Mouse (Mus musculus) adrenal gland, postnatal 36 days (tissue): ENCODE data around the gene Efna4. TPM values are rescaled to one million over a fixed set of nuclear protein-coding genes. Genes with fewer than 3 reads are reported as not detected.

Experiments
- DNase-seq, 2 experiments: peaks; one replicate each; pipeline ENCODE4 v3.0.0; 2021; ENCODE audit warnings: mixed read lengths in 1 of 2
- total RNA-seq, 2 experiments: library from RNA; stranded (reverse); gene quantifications; 2 replicates each; pipeline ENCODE4 v1.2.3; 2021

The Efna4 gene
- total RNA-seq, 2 experiments from 2014 or later: 0.93 to 1.3 TPM

GRCm38 (mm10) chr3:89305551-89306325 lies 32.1 kb downstream of the Efna4 start:
- no peak for DNase-seq

GRCm38 (mm10) chr3:89305105-89305504 lies 32.7 kb downstream of the Efna4 start:
- DNase-seq: no peak

GRCm38 (mm10) chr3:89304440-89304839 lies 33.4 kb downstream of the Efna4 start:
- no peak for DNase-seq

GRCm38 (mm10) chr3:89300514-89300913 lies 37.3 kb downstream of the Efna4 start:
- no peak for DNase-seq

GRCm38 (mm10) chr3:89300071-89300470 lies 37.8 kb downstream of the Efna4 start:
- no peak for DNase-seq

- DNase-seq: peak; percentile 64 to 67
Measured at GRCm38 (mm10) chr3:89299499-89299898, 38.3 kb downstream of the Efna4 start.

GRCm38 (mm10) chr3:89298908-89299307 lies 38.9 kb downstream of the Efna4 start:
- no peak for DNase-seq

GRCm38 (mm10) chr3:89296761-89297396 lies 40.9 kb downstream of the Efna4 start:
- DNase-seq: no peak

- DNase-seq: no peak
Measured at GRCm38 (mm10) chr3:89295685-89296230, 42.1 kb downstream of the Efna4 start.

- DNase-seq: no peak
Measured at GRCm38 (mm10) chr3:89294195-89294594, 43.6 kb downstream of the Efna4 start.

GRCm38 (mm10) chr3:89293247-89293918 lies 44.4 kb downstream of the Efna4 start:
- no peak for DNase-seq

- DNase-seq: no peak
Measured at GRCm38 (mm10) chr3:89292303-89292702, 45.5 kb downstream of the Efna4 start.

- DNase-seq: no peak
Measured at GRCm38 (mm10) chr3:89291874-89292273, 46.0 kb downstream of the Efna4 start.

GRCm38 (mm10) chr3:89288503-89288928 lies 49.3 kb downstream of the Efna4 start:
- DNase-seq: no peak

GRCm38 (mm10) chr3:89287286-89287685 lies 50.5 kb downstream of the Efna4 start:
- DNase-seq: no peak

- no peak for DNase-seq
Measured at GRCm38 (mm10) chr3:89285526-89285925, 52.3 kb downstream of the Efna4 start.

GRCm38 (mm10) chr3:89284261-89284660 lies 53.6 kb downstream of the Efna4 start:
- DNase-seq: no peak

Other genes with a start within 250 kb of the Efna4 start
- gene Rusc1, start 244.7 kb downstream of the Efna4 start, total RNA-seq: 10 to 100 TPM; 26.9 to 30.8 TPM
- gene Gm43738, start 236.9 kb downstream of the Efna4 start, total RNA-seq: under 1 TPM in 1 of 2 experiments, not detected in 1; 0.17 TPM
- 100 to 1,000 TPM; 353 to 497 TPM for gene Fdps, start 236.1 kb downstream of the Efna4 start, total RNA-seq
- not detected for gene Pklr, start 201.9 kb downstream of the Efna4 start, total RNA-seq
- 1 to 10 TPM; 1.9 to 9.7 TPM for gene Hcn3, start 177.8 kb downstream of the Efna4 start, total RNA-seq
- gene Clk2, start 173.2 kb downstream of the Efna4 start, total RNA-seq: 10 to 100 TPM; 55.2 to 55.7 TPM
- gene Scamp3, start 160.6 kb downstream of the Efna4 start, total RNA-seq: 10 to 100 TPM; 77.5 to 96.1 TPM
- 10 to 100 TPM; 13.5 to 17.1 TPM for gene Fam189b, start 154.9 kb downstream of the Efna4 start, total RNA-seq
- gene Gba, start 135.1 kb downstream of the Efna4 start, total RNA-seq: 10 to 100 TPM; 64.2 to 70.6 TPM
- 10 to 100 TPM in 1 of 2 experiments, 1 to 10 TPM in 1; 7.7 to 11.4 TPM for gene Thbs3, start 122.8 kb downstream of the Efna4 start, total RNA-seq
- 100 to 1,000 TPM; 136 to 165 TPM for gene Mtx1, start 110.9 kb downstream of the Efna4 start, total RNA-seq
- under 1 TPM in 1 of 2 experiments, not detected in 1; 0.56 TPM for gene Muc1, start 109.0 kb downstream of the Efna4 start, total RNA-seq
- 100 to 1,000 TPM; 114 to 139 TPM for gene Krtcap2, start 92.1 kb downstream of the Efna4 start, total RNA-seq
- gene Trim46, start 91.7 kb downstream of the Efna4 start, total RNA-seq: 1 to 10 TPM; 1.3 to 1.6 TPM
- gene Dpm3, start 78.7 kb downstream of the Efna4 start, total RNA-seq: 100 to 1,000 TPM; 117 to 130 TPM
- gene Slc50a1, start 67.5 kb downstream of the Efna4 start, total RNA-seq: 10 to 100 TPM; 42.0 to 47.7 TPM
- 10 to 100 TPM in 1 of 2 experiments, 1 to 10 TPM in 1; 9.8 to 12.5 TPM for gene Efna1, start 56.9 kb downstream of the Efna4 start, total RNA-seq
- under 1 TPM; 0.23 to 0.53 TPM for gene Efna3, start 15.1 kb downstream of the Efna4 start, total RNA-seq
- gene Adam15, start 12.0 kb upstream of the Efna4 start, total RNA-seq: 10 to 100 TPM; 45.9 to 79.9 TPM
- gene Dcst2, start 23.9 kb upstream of the Efna4 start, total RNA-seq: under 1 TPM; 0.20 to 0.56 TPM
- under 1 TPM in 1 of 2 experiments, not detected in 1; 0.56 TPM for gene Dcst1, start 27.2 kb upstream of the Efna4 start, total RNA-seq
- 10 to 100 TPM; 71.9 to 85.2 TPM for gene Zbtb7b, start 56.7 kb upstream of the Efna4 start, total RNA-seq
- 1 to 10 TPM in 1 of 2 experiments, under 1 TPM in 1; 0.40 to 1.3 TPM for gene Lenep, start 64.8 kb upstream of the Efna4 start, total RNA-seq
- 10 to 100 TPM; 23.3 to 30.0 TPM for gene Flad1, start 73.8 kb upstream of the Efna4 start, total RNA-seq
- gene Cks1b, start 80.4 kb upstream of the Efna4 start, total RNA-seq: 10 to 100 TPM; 25.1 to 36.1 TPM
- gene Shc1, start 80.4 kb upstream of the Efna4 start, total RNA-seq: 10 to 100 TPM; 89.6 to 93.7 TPM
- 10 to 100 TPM; 35.0 to 40.6 TPM for gene Pygo2, start 92.2 kb upstream of the Efna4 start, total RNA-seq
- 10 to 100 TPM; 47.9 to 56.9 TPM for gene Pbxip1, start 98.7 kb upstream of the Efna4 start, total RNA-seq
- 10 to 100 TPM; 25.2 to 36.2 TPM for gene Pmvk, start 116.5 kb upstream of the Efna4 start, total RNA-seq
- gene Kcnn3, start 182.1 kb upstream of the Efna4 start, total RNA-seq: 1 to 10 TPM; 3.4 to 3.7 TPM